Mouse (Mus musculus) limb, embryonic 12.5 days (tissue): ENCODE measurements around the gene Ppp1ca. TPM values are rescaled to one million over a fixed set of nuclear protein-coding genes. Genes with fewer than 3 reads are reported as not detected.

Experiments used
- ATAC-seq: fragments of 200-750 bp; cut with Nextera tagmentation; 2 replicates; pipeline ENCODE4 v1.8.0; 2017; ENCODE audit warnings: low read depth, moderate TSS enrichment; ENCODE audit not compliant: insufficient number of reproducible peaks, insufficient read depth, low FRiP score, low TSS enrichment
- H3K27ac ChIP-seq: fragments of 300-500 bp; sonication (generic); 2 replicates; pipeline ENCODE4 v1.5.1; 2016; ENCODE audit warnings: mild to moderate bottlenecking, moderate library complexity
- H3K27me3 ChIP-seq: fragments of 300-500 bp; sonication (generic); 2 replicates; pipeline ENCODE4 v1.6.1; 2016; ENCODE audit warnings: mild to moderate bottlenecking, moderate library complexity
- H3K36me3 ChIP-seq: fragments of 300-500 bp; sonication (generic); 2 replicates; pipeline ENCODE4 v1.6.1; 2016; ENCODE audit warnings: mild to moderate bottlenecking, moderate library complexity
- H3K4me1 ChIP-seq: fragments of 300-500 bp; sonication (generic); replicated peaks from 2 replicates; pipeline ENCODE4 v1.6.1; 2016
- H3K4me2 ChIP-seq: fragments of 300-500 bp; sonication (generic); 2 replicates; pipeline ENCODE4 v1.6.1; 2016; ENCODE audit warnings: mild to moderate bottlenecking, moderate library complexity
- H3K4me3 ChIP-seq: fragments of 300-500 bp; sonication (generic); replicated peaks from 2 replicates; pipeline ENCODE4 v1.5.1; 2016; ENCODE audit warnings: mild to moderate bottlenecking
- H3K9ac ChIP-seq: fragments of 300-500 bp; sonication (generic); replicated peaks from 2 replicates; pipeline ENCODE4 v1.6.1; 2016; ENCODE audit warnings: mild to moderate bottlenecking, moderate library complexity
- H3K9me3 ChIP-seq: fragments of 300-500 bp; sonication (generic); 2 replicates; pipeline ENCODE4 v1.6.1; 2016; ENCODE audit warnings: mild to moderate bottlenecking, moderate library complexity
- WGBS: fragments of 180-500 bp; shearing (Covaris S2); methylation state at CpG from one replicate; pipeline ENCODE4 v1.1.7; 2016; 5-methylcytosine and 5-hydroxymethylcytosine counted together
- polyA plus RNA-seq: library from polyadenylated mRNA; unstranded; fragments of >200 nt; fragmentation: Nextera tagmentation; extraction: Ambion mirVana; gene quantifications from 2 replicates; pipeline ENCODE4 v1.2.1, GENCODE M21; 2016

Gene Ppp1ca
- polyA plus RNA-seq, 1 experiment from 2014 or later: 845 TPM

GRCm38 (mm10) chr19:4189051-4189620 is 2.7 kb upstream of the Ppp1ca start:
- H3K27ac ChIP-seq: no peak overlapping the region
- no peak overlapping the region for H3K4me3 ChIP-seq
- WGBS: 88% methylated on average over 12 of the region's 12 CpGs

GRCm38 (mm10) chr19:4190831-4191334 is 982 bp upstream of the Ppp1ca start, which contains the start of gene Tbc1d10c:
TSS of gene Tbc1d10c (minus strand) at chr19:4191284.
- H3K4me3 ChIP-seq: peak within 1 kb of the TSS; percentile 97
- WGBS: 55% methylated on average over 4 of the region's 4 CpGs
- H3K9me3 ChIP-seq: no peaks in the 10 kb centered on the region
- no peak for ATAC-seq
- H3K4me2 ChIP-seq: peak within 1 kb of the TSS; percentile 94
- H3K27ac ChIP-seq: peak within 1 kb of the TSS; percentile 94
- H3K4me1 ChIP-seq: peaks cover 28% of the 10 kb centered on the region
- peaks cover 28% of the 10 kb centered on the region for H3K36me3 ChIP-seq
- H3K27me3 ChIP-seq: no peaks in the 10 kb centered on the region
- H3K9ac ChIP-seq: peak within 1 kb of the TSS; percentile 93

More at GRCm38 (mm10) chr19:4189051-4189620, 2.7 kb upstream of the Ppp1ca start:
- ATAC-seq: no peak
- Histone ChIP-seq H3K9me3 (no peaks in the 10 kb centered on the region), H3K36me3 (peaks cover 11% of the 10 kb centered on the region), H3K27me3 (no peaks in the 10 kb centered on the region), H3K4me1 (peaks cover 38% of the 10 kb centered on the region), H3K9ac (no peak overlapping the region), H3K4me2 (no peak overlapping the region)

GRCm38 (mm10) chr19:4192251-4192985 is 553 bp downstream of the Ppp1ca start:
- H3K36me3 ChIP-seq: peaks cover 44% of the 10 kb centered on the region
- H3K9me3 ChIP-seq: no peaks in the 10 kb centered on the region
- ATAC-seq: peak; percentile 26
- H3K27me3 ChIP-seq: no peaks in the 10 kb centered on the region
- peak overlapping the region; percentile 94 for H3K27ac ChIP-seq
- H3K4me1 ChIP-seq: peaks cover 39% of the 10 kb centered on the region
- peak overlapping the region; percentile 97 for H3K4me3 ChIP-seq
- under 1% methylated on average over 52 of the region's 52 CpGs for WGBS
- peak overlapping the region; percentile 94 for H3K4me2 ChIP-seq
- H3K9ac ChIP-seq: peak overlapping the region; percentile 93

GRCm38 (mm10) chr19:4193129-4193528 is 1.3 kb downstream of the Ppp1ca start:
- no peak overlapping the region; the same call in 1 of the 2 replicates for H3K27ac ChIP-seq
- H3K4me3 ChIP-seq: peak overlapping the region; percentile 97
- peak overlapping the region; percentile 94 for H3K4me2 ChIP-seq
- H3K27me3 ChIP-seq: no peaks in the 10 kb centered on the region
- peaks cover 39% of the 10 kb centered on the region for H3K4me1 ChIP-seq
- H3K9ac ChIP-seq: peak overlapping the region; percentile 93
- no peak for ATAC-seq
- WGBS: 59% methylated on average over 6 of the region's 6 CpGs
- H3K36me3 ChIP-seq: peaks cover 51% of the 10 kb centered on the region
- H3K9me3 ChIP-seq: no peaks in the 10 kb centered on the region

- Histone ChIP-seq H3K36me3 (peaks cover 61% of the 10 kb centered on the region), H3K4me2 (no peak overlapping the region), H3K27me3 (no peaks in the 10 kb centered on the region), H3K9me3 (no peaks in the 10 kb centered on the region), H3K4me1 (peaks cover 39% of the 10 kb centered on the region), H3K4me3 (no peak overlapping the region; the same call in 1 of the 2 replicates), H3K27ac (no peak overlapping the region), H3K9ac (no peak overlapping the region)
- 85% methylated on average over 8 of the region's 8 CpGs for WGBS
- ATAC-seq: no peak
Measured at GRCm38 (mm10) chr19:4194021-4194724, 2.3 kb downstream of the Ppp1ca start.

GRCm38 (mm10) chr19:4194776-4195650 is 3.1 kb downstream of the Ppp1ca start:
- Histone ChIP-seq H3K4me2 (no peak overlapping the region), H3K27ac (no peak overlapping the region), H3K9ac (no peak overlapping the region), H3K27me3 (no peaks in the 10 kb centered on the region), H3K36me3 (peaks cover 69% of the 10 kb centered on the region), H3K4me1 (peaks cover 42% of the 10 kb centered on the region), H3K4me3 (no peak overlapping the region), H3K9me3 (no peaks in the 10 kb centered on the region)
- no peak for ATAC-seq
- WGBS: 83% methylated on average over 12 of the region's 12 CpGs

- H3K4me1 ChIP-seq: peaks cover 46% of the 10 kb centered on the region
- H3K4me3 ChIP-seq: no peak overlapping the region
- H3K9me3 ChIP-seq: no peaks in the 10 kb centered on the region
- H3K9ac ChIP-seq: no peak overlapping the region
- no peaks in the 10 kb centered on the region for H3K27me3 ChIP-seq
- 64% methylated on average over 2 of the region's 2 CpGs for WGBS
- peak overlapping the region; percentile 6; the same call in 1 of the 2 replicates for H3K4me2 ChIP-seq
- H3K36me3 ChIP-seq: peaks cover 73% of the 10 kb centered on the region
- no peak for ATAC-seq
- H3K27ac ChIP-seq: no peak overlapping the region
Measured at GRCm38 (mm10) chr19:4196048-4196447, 4.2 kb downstream of the Ppp1ca start.

GRCm38 (mm10) chr19:4196548-4196947 is 4.7 kb downstream of the Ppp1ca start:
- Histone ChIP-seq H3K4me3 (no peak overlapping the region), H3K36me3 (peaks cover 73% of the 10 kb centered on the region), H3K27me3 (no peaks in the 10 kb centered on the region), H3K4me1 (peaks cover 42% of the 10 kb centered on the region), H3K27ac (0 out of 2 replicates have a peak overlapping the region, but pooled peaks have one; percentile 42), H3K9ac (no peak overlapping the region; the same call in 1 of the 2 replicates), H3K4me2 (peak overlapping the region; percentile 6), H3K9me3 (no peaks in the 10 kb centered on the region)
- WGBS: 16% methylated on average over 5 of the region's 5 CpGs
- no peak for ATAC-seq

GRCm38 (mm10) chr19:4197180-4197579 is 5.3 kb downstream of the Ppp1ca start:
- 72% methylated on average over 3 of the region's 3 CpGs for WGBS
- H3K4me3 ChIP-seq: no peak overlapping the region
- no peak overlapping the region for H3K4me2 ChIP-seq
- H3K36me3 ChIP-seq: peaks cover 73% of the 10 kb centered on the region
- H3K4me1 ChIP-seq: peaks cover 47% of the 10 kb centered on the region
- no peaks in the 10 kb centered on the region for H3K9me3 ChIP-seq
- no peaks in the 10 kb centered on the region for H3K27me3 ChIP-seq
- no peak overlapping the region for H3K9ac ChIP-seq
- no peak for ATAC-seq
- no peak overlapping the region for H3K27ac ChIP-seq

- H3K4me1 ChIP-seq: peaks cover 29% of the 10 kb centered on the region
- peaks cover 39% of the 10 kb centered on the region for H3K36me3 ChIP-seq
- H3K4me2 ChIP-seq: peak within 1 kb of the TSS; percentile 94
- peak; percentile 87 for ATAC-seq
- WGBS: under 1% methylated on average over 34 of the region's 34 CpGs
- peaks cover 19% of the 10 kb centered on the region for H3K27me3 ChIP-seq
- H3K4me3 ChIP-seq: peak within 1 kb of the TSS; percentile 71
- peak within 1 kb of the TSS; percentile 86 for H3K9ac ChIP-seq
- peak within 1 kb of the TSS; percentile 72 for H3K27ac ChIP-seq
- H3K9me3 ChIP-seq: no peaks in the 10 kb centered on the region
Measured at GRCm38 (mm10) chr19:4201291-4201909, 9.5 kb downstream of the Ppp1ca start, which contains the start of gene Rad9a. TSS of gene Rad9a (minus strand) at chr19:4201662.
